Mouse (Mus musculus) MN1 (cell line): ENCODE results near the gene Olfr599.
"Not testable (repeated sequence)": the region's sequence is repeated elsewhere in the genome, so short reads cannot be mapped to it uniquely, and the experiment has no call there.

Source experiments
- DNase-seq: peaks from one replicate; pipeline ENCODE4 v3.0.0-alpha.2; 2016; ENCODE audit warnings: low spot score

Olfr599 gene

DNA sequence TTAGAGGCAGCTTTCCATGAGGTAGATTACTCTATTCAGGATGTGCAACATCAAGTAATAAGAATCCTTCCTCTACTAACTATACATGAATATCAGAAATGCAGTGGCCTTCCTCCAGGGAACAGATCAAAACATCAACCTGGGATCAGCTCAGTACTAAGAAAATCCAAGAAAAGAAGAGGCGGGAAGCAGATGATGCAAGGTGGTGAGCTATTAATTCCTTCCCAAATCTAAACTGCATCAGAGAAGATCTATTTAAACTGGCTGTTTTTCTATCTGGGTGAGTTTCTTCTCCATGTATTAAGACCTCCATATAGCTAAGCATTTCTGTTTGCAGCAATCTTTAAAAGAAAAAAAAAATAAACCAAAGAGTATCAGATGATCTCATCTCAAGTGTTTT, at the start of gene Olfr599:
Gene Olfr599, plus strand, starts transcription at position 301 of the 400 bp plus-strand sequence.
- no peak for DNase-seq

DNA sequence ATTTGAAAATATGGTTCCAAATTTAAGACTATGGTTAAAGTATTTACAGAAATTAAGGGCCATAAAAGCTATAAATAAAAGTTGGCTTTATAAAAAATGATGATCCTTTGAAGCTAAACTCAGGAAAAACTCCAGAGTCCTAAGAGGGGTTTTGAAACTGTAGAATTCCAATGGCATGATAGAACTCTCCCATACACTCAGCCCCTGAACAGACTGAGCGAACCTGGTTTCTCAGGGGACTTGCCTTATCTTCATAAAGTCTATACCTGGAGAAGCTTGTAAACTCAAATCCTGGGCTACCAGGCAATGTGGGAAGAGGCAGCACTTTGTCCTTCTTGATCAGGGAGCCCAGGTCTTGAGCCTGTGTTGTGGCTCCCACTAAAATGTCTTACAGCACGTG, 30.4 kb upstream of the Olfr599 start, which contains the start of gene Olfr596:
Gene Olfr596, plus strand, starts transcription at position 301 of the 400 bp plus-strand sequence.
- not testable (repeated sequence) for DNase-seq

DNA sequence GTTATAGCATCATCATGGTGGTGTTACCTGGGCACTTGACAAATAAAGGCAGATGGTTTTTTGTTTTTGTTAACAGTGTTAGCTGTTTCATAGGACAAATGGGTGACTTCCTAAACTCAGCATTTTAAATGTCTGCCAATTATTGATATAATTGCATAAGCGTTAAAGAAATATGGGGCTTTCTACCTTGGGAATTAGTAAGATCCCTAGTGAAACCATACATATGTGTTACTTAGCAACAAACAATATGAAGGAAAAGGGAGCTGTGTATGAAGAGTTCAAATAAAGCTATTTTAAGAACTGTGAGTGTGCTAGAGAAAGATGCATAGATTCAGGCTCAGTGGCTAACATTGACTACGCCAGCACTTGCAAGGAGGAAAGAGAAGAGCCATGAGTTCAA, 19.7 kb upstream of the Olfr599 start, which contains the start of gene Olfr597:
Gene Olfr597, plus strand, starts transcription at position 301 of the 400 bp plus-strand sequence.
- DNase-seq = not testable (repeated sequence)

DNA sequence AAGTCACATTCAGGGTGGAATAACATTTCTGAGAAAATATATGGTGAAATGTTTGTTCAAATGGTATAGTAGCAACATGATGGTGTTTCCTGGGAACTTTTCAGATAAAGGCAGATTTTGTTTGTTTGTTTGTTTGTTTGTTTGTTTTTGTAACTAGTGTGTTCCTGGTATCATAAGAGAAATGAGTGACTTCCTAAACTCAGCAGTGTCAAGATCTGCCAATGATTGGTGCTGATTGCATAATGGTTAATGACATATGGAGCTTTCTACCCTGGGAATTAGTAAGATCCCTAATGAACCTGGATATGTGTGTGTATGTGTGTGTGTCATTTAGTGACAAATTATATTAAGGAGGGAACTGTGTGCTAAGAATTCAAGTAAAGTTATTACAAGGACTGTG, 12.4 kb upstream of the Olfr599 start, which contains the start of gene Olfr598:
Gene Olfr598, plus strand, starts transcription at position 301 of the 400 bp plus-strand sequence.
- no peak for DNase-seq

DNA sequence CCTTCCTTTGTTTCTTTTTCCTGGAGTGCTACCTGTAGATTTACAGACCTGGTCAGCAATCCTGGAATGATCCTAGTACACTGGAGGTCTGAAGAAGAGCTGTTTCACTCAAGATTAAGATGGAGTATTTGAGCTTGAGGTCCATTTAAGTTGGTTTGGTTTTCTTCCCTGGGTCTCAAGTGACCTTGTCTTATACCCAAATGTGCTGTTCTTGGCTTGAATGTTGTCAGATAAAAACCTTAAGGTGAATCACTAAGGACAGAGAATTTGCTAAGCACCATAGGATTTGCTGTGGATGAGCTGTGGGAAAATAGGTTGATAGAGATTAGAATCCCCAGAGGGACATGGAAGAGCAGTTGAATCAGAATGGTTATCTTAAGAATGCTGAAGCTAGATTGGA, 13.9 kb downstream of the Olfr599 start, which contains the start of gene Olfr600:
Gene Olfr600, minus strand, starts transcription at position 101 of the 400 bp plus-strand sequence.
- DNase-seq = no peak

DNA sequence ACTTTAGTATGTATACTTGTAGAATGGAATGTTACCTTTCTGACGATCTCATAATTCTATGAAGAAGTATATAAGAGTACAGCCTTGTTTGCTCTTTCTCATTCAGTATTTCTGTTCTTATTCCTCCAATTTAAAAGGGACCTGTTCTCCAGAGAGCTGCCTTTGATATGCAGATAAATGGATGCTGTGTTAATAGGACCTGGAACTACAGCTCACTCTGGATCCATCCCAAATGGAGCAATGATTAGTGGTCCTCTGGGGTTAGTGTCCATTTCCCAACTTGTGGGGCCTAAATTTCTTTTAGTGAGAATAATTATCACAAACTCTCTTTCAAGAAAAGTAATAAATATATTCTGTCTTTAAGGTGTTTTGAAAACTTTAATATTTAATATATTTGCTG, 26.8 kb downstream of the Olfr599 start, which contains the start of gene Olfr601:
Gene Olfr601, minus strand, starts transcription at position 101 of the 400 bp plus-strand sequence.
- DNase-seq = no peak

DNA sequence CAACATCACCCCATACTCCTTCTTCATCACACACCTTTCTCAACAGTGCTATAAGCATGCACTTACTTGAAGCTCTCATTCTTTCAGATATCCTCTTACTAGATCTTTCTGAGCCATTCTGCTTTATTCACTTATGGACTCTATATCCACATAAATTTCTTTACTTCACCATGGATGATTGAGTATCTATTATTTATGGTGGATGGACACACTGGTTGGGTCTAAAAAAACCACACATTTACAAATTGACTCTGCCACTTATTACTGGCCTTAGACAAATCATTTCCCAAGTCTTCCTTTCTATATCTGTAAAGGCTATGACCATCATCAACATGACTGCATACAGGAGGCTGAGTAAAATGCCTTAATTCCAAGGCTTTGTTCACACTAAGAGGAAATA, 50.4 kb downstream of the Olfr599 start, which contains the start of gene Olfr603:
Gene Olfr603, minus strand, starts transcription at position 101 of the 400 bp plus-strand sequence.
- no peak for DNase-seq
